Mouse (Mus musculus) olfactory bulb, adult 2 months (tissue): ENCODE results near the gene Pdzrn3.

Source experiments
- CTCF ChIP-seq: fragments of 200-500 bp; IDR thresholded peaks from 2 replicates; pipeline ENCODE4 v1.5.1; 2012; ENCODE audit warnings: low read depth, mild to moderate bottlenecking, low read length, moderate library complexity; ENCODE audit not compliant: insufficient read depth
- POLR2A ChIP-seq: fragments of 200-500 bp; IDR thresholded peaks from 2 replicates; pipeline ENCODE4 v1.6.1; 2012; ENCODE audit warnings: mild to moderate bottlenecking, low read depth, low read length, moderate library complexity; ENCODE audit not compliant: insufficient read depth

- TF ChIP-seq POLR2A (no peak), CTCF (no peak)
These were observed 93.2 kb downstream of the Pdzrn3 start for GRCm38 (mm10) chr6:101284368-101284955.
